Mouse (Mus musculus): ENCODE measurements at regions not wholly inside any gene's neighbourhood (a gene's known extent, or its start where the extent isn't known, plus 50 kb on each side); places are given as distances from the start of the nearest gene placed in this dataset.

DNA sequence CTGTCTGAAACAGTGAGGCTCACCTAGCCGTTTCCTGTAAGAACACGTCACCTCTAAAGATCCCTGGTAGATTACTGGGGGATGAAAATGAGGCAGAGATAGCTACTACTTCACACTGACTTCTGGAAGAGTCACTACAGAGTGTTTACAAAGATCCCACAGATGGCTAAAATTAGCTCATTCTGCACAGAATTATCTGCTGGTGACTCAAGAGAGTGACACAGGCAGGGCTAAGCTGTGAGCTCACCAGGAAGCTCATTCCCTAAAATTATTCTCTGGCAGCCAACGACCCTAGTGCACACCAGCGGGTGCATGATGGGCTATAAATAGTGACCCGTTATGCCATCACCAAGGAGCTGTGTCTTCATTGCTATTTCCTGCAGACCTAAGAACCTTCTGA lies 53.2 kb upstream of the Ddah1 start:
- H3K4me2 ChIP-seq (replicated peaks), result no peak overlapping the region
- WGBS, result 60% methylated on average over 5 of the region's 5 CpGs
- peaks cover 33% of the 10 kb centered on the region for H3K4me1 ChIP-seq
- no peak for ATAC-seq (ENCODE audit: low FRiP score, low read depth)
- H3K9me3 ChIP-seq, result no peaks in the 10 kb centered on the region
- no peak overlapping the region for H3K27ac ChIP-seq
- no peak overlapping the region for H3K4me3 ChIP-seq
- no peaks in the 10 kb centered on the region for H3K27me3 ChIP-seq
- H3K9ac ChIP-seq, result no peak overlapping the region
- no peaks in the 10 kb centered on the region for H3K36me3 ChIP-seq

GRCm38 (mm10) chr3:145704054-145704453 lies 54.3 kb upstream of the Ccn1 start:
- ATAC-seq (ENCODE audit: low FRiP score, low read depth), result no peak
- no peak overlapping the region for H3K4me3 ChIP-seq
- H3K27me3 ChIP-seq, result no peaks in the 10 kb centered on the region
- peaks cover 33% of the 10 kb centered on the region for H3K4me1 ChIP-seq
- peak overlapping the region; percentile 74 for H3K27ac ChIP-seq
- H3K9me3 ChIP-seq, result no peaks in the 10 kb centered on the region
- no peak overlapping the region for H3K9ac ChIP-seq
- WGBS, result 63% methylated on average over 9 of the region's 9 CpGs
- no peaks in the 10 kb centered on the region for H3K36me3 ChIP-seq
- no peak overlapping the region; the same call in 1 of the 2 replicates for H3K4me2 ChIP-seq (replicated peaks)

DNA sequence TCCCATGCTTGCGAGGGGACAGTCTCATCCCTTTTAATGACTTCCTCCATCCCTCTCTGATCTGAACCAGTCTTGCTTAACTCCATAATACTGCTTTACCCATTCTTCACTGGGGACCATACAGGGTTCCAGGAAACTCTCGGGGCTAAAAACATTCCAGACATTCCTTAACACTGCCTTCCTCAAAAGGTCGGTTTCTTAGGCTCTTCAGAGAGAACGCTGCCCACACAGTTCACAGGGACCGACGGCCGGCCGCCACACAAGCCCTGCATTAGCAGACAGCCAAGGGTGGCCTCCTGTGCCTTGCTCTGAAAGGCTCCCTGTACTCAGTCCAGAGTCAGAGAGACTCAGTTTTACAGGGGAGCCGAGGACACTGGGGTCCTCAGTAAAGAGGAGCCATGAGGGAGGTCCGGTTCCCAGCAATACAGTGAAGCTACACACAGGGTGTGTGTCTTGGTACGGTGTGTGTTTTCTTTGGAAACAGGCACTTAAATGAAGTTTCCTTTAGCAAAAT lies 53.7 kb upstream of the Ccn1 start:
- WGBS, result 12% methylated on average over 11 of the region's 11 CpGs
- Histone ChIP-seq H3K4me1 (peaks cover 33% of the 10 kb centered on the region), H3K27me3 (no peaks in the 10 kb centered on the region), H3K27ac (peak overlapping the region; percentile 74), H3K9ac (no peak overlapping the region), H3K4me3 (no peak overlapping the region), H3K36me3 (no peaks in the 10 kb centered on the region), H3K4me2 (replicated peaks) (peak overlapping the region; percentile 42), H3K9me3 (no peaks in the 10 kb centered on the region)
- ATAC-seq (ENCODE audit: low FRiP score, low read depth), result peak; percentile 83

- H3K4me1 ChIP-seq, result peaks cover 33% of the 10 kb centered on the region
- WGBS, result 59% methylated on average over 5 of the region's 5 CpGs
- H3K27me3 ChIP-seq, result no peaks in the 10 kb centered on the region
- ATAC-seq (ENCODE audit: low FRiP score, low read depth), result no peak
- H3K27ac ChIP-seq, result peak overlapping the region; percentile 74
- H3K4me2 ChIP-seq (replicated peaks), result no peak overlapping the region
- H3K9me3 ChIP-seq, result no peaks in the 10 kb centered on the region
- H3K9ac ChIP-seq, result no peak overlapping the region
- no peak overlapping the region for H3K4me3 ChIP-seq
- no peaks in the 10 kb centered on the region for H3K36me3 ChIP-seq
These were observed 53.0 kb upstream of the Ccn1 start for GRCm38 (mm10) chr3:145702739-145703138.

- peaks cover 33% of the 10 kb centered on the region for H3K4me1 ChIP-seq
- no peaks in the 10 kb centered on the region for H3K27me3 ChIP-seq
- H3K9me3 ChIP-seq, result no peaks in the 10 kb centered on the region
- no peak for ATAC-seq (ENCODE audit: low FRiP score, low read depth)
- no peaks in the 10 kb centered on the region for H3K36me3 ChIP-seq
- H3K4me3 ChIP-seq, result no peak overlapping the region
- no peak overlapping the region for H3K4me2 ChIP-seq (replicated peaks)
- peak overlapping the region; percentile 74; the same call in 1 of the 2 replicates for H3K27ac ChIP-seq
- WGBS, result 75% methylated on average over 6 of the region's 6 CpGs
- H3K9ac ChIP-seq, result no peak overlapping the region
These were observed 52.2 kb upstream of the Ccn1 start for GRCm38 (mm10) chr3:145701945-145702344.

Measured in limb, embryonic 13.5 days (tissue).